Mouse (Mus musculus) heart, embryonic 16.5 days (tissue): ENCODE measurements around the gene Gnptg. TPM values are rescaled to one million over a fixed set of nuclear protein-coding genes. Genes with fewer than 3 reads are reported as not detected.

Source experiments
- ATAC-seq: fragments of 200-750 bp; cut with Nextera tagmentation; replicated peaks from 2 replicates; pipeline ENCODE4 v1.8.0; 2017; ENCODE audit warnings: moderate number of reproducible peaks; ENCODE audit not compliant: insufficient read depth, low FRiP score; ENCODE audit errors: extremely low read depth
- H3K27ac ChIP-seq: fragments of 300-500 bp; sonication (generic); 2 replicates; pipeline ENCODE4 v1.5.1; 2014; ENCODE audit warnings: mild to moderate bottlenecking, low read length, control low read depth, moderate library complexity
- H3K27me3 ChIP-seq: fragments of 300-500 bp; sonication (generic); 2 replicates; pipeline ENCODE4 v1.6.1; 2014; ENCODE audit warnings: low read length, mixed read lengths; ENCODE audit not compliant: control insufficient read depth, insufficient read depth
- H3K36me3 ChIP-seq: fragments of 300-500 bp; sonication (generic); 2 replicates; pipeline ENCODE4 v1.6.1; 2014; ENCODE audit not compliant: control insufficient read depth, insufficient read depth
- H3K4me1 ChIP-seq: fragments of 300-500 bp; sonication (generic); 2 replicates; pipeline ENCODE4 v1.6.1; 2014; ENCODE audit warnings: low read length, mixed read lengths; ENCODE audit not compliant: control insufficient read depth, insufficient read depth
- H3K4me2 ChIP-seq: fragments of 300-500 bp; sonication (generic); 2 replicates; pipeline ENCODE4 v1.6.1; 2014; ENCODE audit warnings: low read depth, mild to moderate bottlenecking, control low read depth, low read length
- H3K4me3 ChIP-seq: fragments of 300-500 bp; sonication (generic); 2 replicates; pipeline ENCODE4 v1.5.1; 2014; ENCODE audit warnings: mild to moderate bottlenecking, control low read depth, low read length
- H3K9ac ChIP-seq: fragments of 300-500 bp; sonication (generic); 2 replicates; pipeline ENCODE4 v1.6.1; 2014; ENCODE audit warnings: low read length, control low read depth
- H3K9me3 ChIP-seq: fragments of 300-500 bp; sonication (generic); replicated peaks from 2 replicates; pipeline ENCODE4 v1.6.1; 2016; ENCODE audit warnings: low read length; ENCODE audit not compliant: control insufficient read depth
- WGBS: fragments of 180-500 bp; shearing (Covaris S2); extraction: QIAGEN DNeasy Blood & Tissue Kit; methylation state at CpG from one replicate; pipeline ENCODE4 v1.1.7; 2014; 5-methylcytosine and 5-hydroxymethylcytosine counted together
- polyA plus RNA-seq: library from polyadenylated mRNA; unstranded; fragments of >200 nt; fragmentation: Nextera tagmentation; extraction: Ambion mirVana; gene quantifications from 2 replicates; pipeline ENCODE4 v1.2.1, GENCODE M21; 2015

The Gnptg gene
- polyA plus RNA-seq, 1 experiment from 2014 or later, result 23.8 TPM

- Histone ChIP-seq H3K4me2 (no peak overlapping the region), H3K9me3 (no peaks in the 10 kb centered on the region), H3K27ac (peak overlapping the region; percentile 21; the same call in 1 of the 2 replicates), H3K4me1 (0 out of 2 replicates have a peak, but pooled peaks cover 3% of the 10 kb centered on the region), H3K27me3 (no peaks in the 10 kb centered on the region), H3K9ac (no peak overlapping the region), H3K36me3 (peaks cover 9% of the 10 kb centered on the region; the same call in 1 of the 2 replicates), H3K4me3 (no peak overlapping the region)
- no peak for ATAC-seq
- 83% methylated on average over 9 of the region's 9 CpGs for WGBS
These were observed 21.0 kb downstream of the Gnptg start for GRCm38 (mm10) chr17:25218967-25219366.

- 83% methylated on average over 3 of the region's 3 CpGs for WGBS
- ATAC-seq, result no peak
- H3K4me2 ChIP-seq, result no peak overlapping the region
- no peak overlapping the region for H3K4me3 ChIP-seq
- no peak overlapping the region for H3K9ac ChIP-seq
- no peaks in the 10 kb centered on the region for H3K27me3 ChIP-seq
- no peaks in the 10 kb centered on the region for H3K9me3 ChIP-seq
- peaks cover 17% of the 10 kb centered on the region for H3K36me3 ChIP-seq
- H3K4me1 ChIP-seq, result no peaks in the 10 kb centered on the region
- no peak overlapping the region for H3K27ac ChIP-seq
These were observed 24.5 kb downstream of the Gnptg start for GRCm38 (mm10) chr17:25215431-25215830.

GRCm38 (mm10) chr17:25211705-25212104, 28.2 kb downstream of the Gnptg start:
- 60% methylated on average over 4 of the region's 4 CpGs for WGBS
- Histone ChIP-seq H3K9me3 (no peaks in the 10 kb centered on the region), H3K4me3 (no peak overlapping the region), H3K4me1 (no peaks in the 10 kb centered on the region), H3K4me2 (no peak overlapping the region), H3K9ac (no peak overlapping the region), H3K36me3 (peaks cover 31% of the 10 kb centered on the region), H3K27me3 (no peaks in the 10 kb centered on the region), H3K27ac (no peak overlapping the region)
- ATAC-seq, result no peak

- Histone ChIP-seq H3K9me3 (no peaks in the 10 kb centered on the region), H3K4me3 (no peak overlapping the region), H3K36me3 (peaks cover 34% of the 10 kb centered on the region), H3K9ac (no peak overlapping the region), H3K4me1 (no peaks in the 10 kb centered on the region), H3K27ac (no peak overlapping the region), H3K27me3 (no peaks in the 10 kb centered on the region), H3K4me2 (no peak overlapping the region)
- WGBS, result 71% methylated on average over 15 of the region's 15 CpGs
- no peak for ATAC-seq
These were observed 29.1 kb downstream of the Gnptg start for GRCm38 (mm10) chr17:25210680-25211466.

- Histone ChIP-seq H3K27ac (no peak overlapping the region), H3K9me3 (no peaks in the 10 kb centered on the region), H3K4me2 (no peak overlapping the region), H3K4me1 (no peaks in the 10 kb centered on the region), H3K9ac (no peak overlapping the region), H3K4me3 (no peak overlapping the region), H3K27me3 (no peaks in the 10 kb centered on the region), H3K36me3 (peaks cover 41% of the 10 kb centered on the region)
- WGBS, result 95% methylated on average over 4 of the region's 4 CpGs
- ATAC-seq, result no peak
These were observed 29.9 kb downstream of the Gnptg start for GRCm38 (mm10) chr17:25210006-25210405.

GRCm38 (mm10) chr17:25202401-25202800, 37.5 kb downstream of the Gnptg start:
- ATAC-seq, result no peak
- H3K4me3 ChIP-seq, result no peak overlapping the region
- H3K9ac ChIP-seq, result no peak overlapping the region
- WGBS, result 91% methylated on average over 4 of the region's 4 CpGs
- no peak overlapping the region for H3K27ac ChIP-seq
- H3K9me3 ChIP-seq, result no peaks in the 10 kb centered on the region
- peaks cover 34% of the 10 kb centered on the region for H3K36me3 ChIP-seq
- H3K4me1 ChIP-seq, result no peaks in the 10 kb centered on the region
- no peaks in the 10 kb centered on the region for H3K27me3 ChIP-seq
- no peak overlapping the region for H3K4me2 ChIP-seq

- 4% methylated on average over 15 of the region's 16 CpGs for WGBS
- H3K9ac ChIP-seq, result peak overlapping the region; percentile 95
These were observed 50.8 kb downstream of the Gnptg start for GRCm38 (mm10) chr17:25189091-25189490.

GRCm38 (mm10) chr17:25188150-25189031, 51.5 kb downstream of the Gnptg start, which contains the start of gene Unkl:
Unkl (plus strand) TSS chr17:25188397.
- Histone ChIP-seq H3K4me3 (peak within 1 kb of the TSS; percentile 90), H3K4me1 (peaks cover 22% of the 10 kb centered on the region), H3K36me3 (peaks cover 6% of the 10 kb centered on the region; the same call in 1 of the 2 replicates), H3K27ac (peak within 1 kb of the TSS; percentile 84), H3K9me3 (no peaks in the 10 kb centered on the region), H3K4me2 (peak within 1 kb of the TSS; percentile 79), H3K27me3 (no peaks in the 10 kb centered on the region), H3K9ac (peak within 1 kb of the TSS; percentile 95)
- WGBS, result under 1% methylated on average over 81 of the region's 104 CpGs
- peak; percentile 66 for ATAC-seq

More at GRCm38 (mm10) chr17:25189091-25189490, 50.8 kb downstream of the Gnptg start:
- H3K27ac ChIP-seq, result no peak overlapping the region
- peaks cover 8% of the 10 kb centered on the region; the same call in 1 of the 2 replicates for H3K36me3 ChIP-seq
- no peaks in the 10 kb centered on the region for H3K9me3 ChIP-seq
- peak overlapping the region; percentile 79 for H3K4me2 ChIP-seq
- ATAC-seq, result no peak
- H3K4me1 ChIP-seq, result peaks cover 22% of the 10 kb centered on the region
- peak overlapping the region; percentile 90 for H3K4me3 ChIP-seq
- no peaks in the 10 kb centered on the region for H3K27me3 ChIP-seq
